Mouse (Mus musculus) monocyte, adult 5-6 weeks (primary cell): ENCODE measurements at regions not wholly inside any gene's neighbourhood (a gene's known extent, or its start where the extent isn't known, plus 50 kb on each side); places are given as distances from the start of the nearest gene placed in this dataset.

ENCODE experiments used
- ATAC-seq: fragments of 153-309, 156-312 bp; replicated peaks from 2 replicates; pipeline ENCODE4 v1.8.0; 2017; ENCODE audit warnings: mild to moderate bottlenecking; ENCODE audit not compliant: low TSS enrichment, insufficient number of reproducible peaks, severe bottlenecking, poor library complexity, low FRiP score

DNA sequence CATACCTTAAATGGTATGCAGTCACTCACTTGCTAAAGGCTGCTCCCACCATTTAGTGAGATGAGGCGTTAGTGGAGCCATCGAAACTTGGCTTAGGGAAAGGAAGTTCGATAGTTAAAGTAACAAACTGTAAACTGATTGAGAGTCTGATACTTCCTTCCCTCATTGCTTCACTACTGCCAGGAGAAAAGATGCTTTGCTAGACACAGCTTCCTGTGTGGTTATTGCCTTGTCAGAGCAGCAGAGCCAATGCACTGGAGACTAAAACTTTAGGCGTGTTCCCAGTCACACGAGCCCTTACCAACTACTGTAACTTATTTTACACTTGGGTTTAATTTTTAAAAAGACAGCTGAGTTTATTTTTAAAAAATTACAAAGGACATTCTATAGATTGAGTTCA, 1324.8 kb upstream of the Sel1l start:
- ATAC-seq: no peak

GRCm38 (mm10) chr12:93160252-93160651, 1311.3 kb upstream of the Sel1l start:
- no peak for ATAC-seq

DNA sequence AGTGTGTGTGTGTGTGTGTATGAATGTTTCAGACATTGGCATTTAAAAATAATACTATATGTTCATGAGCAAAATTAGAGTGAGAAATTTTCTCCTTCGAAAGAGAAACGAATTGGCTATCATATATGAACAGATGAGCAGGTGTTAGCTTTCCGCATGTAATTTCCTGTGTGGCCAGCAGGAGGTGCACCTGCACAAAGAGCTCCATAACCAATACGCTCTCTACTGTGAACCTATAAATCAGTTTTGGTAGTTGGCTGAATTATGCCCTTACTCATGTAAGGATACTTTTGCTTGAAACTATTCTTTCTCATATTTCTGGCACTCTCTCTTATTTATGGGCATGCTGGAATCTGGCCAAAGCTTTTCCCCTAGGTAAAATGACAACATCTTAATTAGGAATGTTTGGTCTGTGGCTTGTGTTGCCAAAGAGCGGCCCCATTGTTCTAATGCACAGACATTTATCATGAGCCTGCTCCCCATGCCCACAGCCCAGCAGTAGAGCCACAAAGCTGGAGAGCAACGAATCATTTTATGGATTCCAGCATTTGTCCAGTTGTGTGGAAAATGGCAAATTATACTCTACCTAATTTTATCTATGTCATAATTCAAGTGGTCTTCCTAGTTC, 1303.8 kb upstream of the Sel1l start:
- ATAC-seq: no peak

- no peak for ATAC-seq
Observed at GRCm38 (mm10) chr12:93151530-93151929, 1302.6 kb upstream of the Sel1l start.

- ATAC-seq: no peak
Observed at GRCm38 (mm10) chr12:93142265-93142664, 1293.3 kb upstream of the Sel1l start.

DNA sequence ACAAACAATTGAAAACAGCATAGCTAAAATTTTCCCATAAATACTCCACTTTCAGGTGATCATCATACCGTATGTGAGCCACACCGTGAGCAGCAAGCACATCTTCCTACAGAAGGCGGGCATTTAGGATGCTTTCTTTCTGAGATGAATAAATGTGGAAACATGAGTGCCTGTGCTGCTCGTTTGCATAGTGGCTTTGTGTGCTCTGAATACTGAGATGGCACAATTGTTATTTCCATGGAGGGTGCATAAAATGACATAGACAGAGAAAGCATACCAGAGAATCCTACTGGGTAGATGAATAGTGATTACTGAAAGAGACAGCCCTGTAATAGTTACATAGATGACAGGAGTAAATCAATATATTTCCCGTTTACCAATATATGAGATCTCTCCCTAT, 1287.4 kb upstream of the Sel1l start:
- no peak for ATAC-seq

DNA sequence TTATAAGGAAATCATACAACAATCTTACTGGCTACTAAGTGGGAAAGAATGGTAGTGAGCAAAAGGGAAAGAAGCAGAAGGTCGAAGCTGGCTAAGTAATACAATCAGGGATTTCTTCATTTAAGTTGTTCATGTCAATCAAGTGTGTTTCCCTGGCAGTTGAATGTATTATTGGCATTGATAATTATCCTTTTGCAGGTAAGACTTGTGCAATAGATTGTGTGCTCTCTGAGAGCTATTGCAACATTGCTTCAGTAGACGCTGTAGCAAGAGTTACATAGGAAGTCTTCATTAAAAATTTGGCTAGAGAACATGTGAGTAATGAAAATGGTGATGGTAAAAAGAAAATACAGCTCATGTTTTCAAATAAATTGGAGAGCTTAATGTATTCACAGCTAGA, 1273.3 kb upstream of the Sel1l start:
- no peak for ATAC-seq

DNA sequence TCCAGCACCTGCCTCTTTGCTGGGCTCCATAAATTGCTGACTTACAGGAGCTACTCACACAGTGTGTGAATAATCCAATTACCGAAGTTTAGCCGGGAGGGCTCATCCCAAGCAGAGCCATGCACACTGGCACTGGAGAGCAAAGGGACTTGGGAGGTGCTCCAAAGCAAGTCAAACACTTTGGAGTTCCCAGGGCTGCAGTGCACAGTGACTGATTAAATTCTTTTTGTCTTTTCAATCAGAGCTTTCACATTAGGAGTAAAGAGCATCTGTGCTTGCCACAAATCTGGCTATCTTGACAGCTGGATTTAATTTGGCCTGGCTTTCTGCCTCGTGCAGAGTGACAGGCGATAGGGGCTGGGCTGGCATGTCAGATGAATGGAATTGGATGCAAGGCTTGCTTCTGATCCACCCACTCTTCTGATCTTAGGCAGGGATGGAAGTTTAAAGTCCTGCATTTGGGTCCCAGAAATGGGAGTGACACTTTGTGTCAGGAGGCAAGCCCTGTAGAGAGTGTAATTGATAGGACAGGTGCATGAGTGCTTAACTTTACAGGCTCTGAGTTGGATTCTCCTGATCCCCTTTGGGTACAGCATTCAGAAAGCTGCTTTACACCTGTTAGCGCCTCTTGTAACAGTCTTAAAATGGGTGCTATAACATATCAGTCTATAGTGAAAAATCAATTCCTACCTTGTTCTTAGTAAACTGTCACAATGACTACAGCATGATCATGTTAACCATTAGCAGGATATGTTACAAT, 1239.3 kb upstream of the Sel1l start:
- no peak for ATAC-seq

GRCm38 (mm10) chr12:93063864-93064263, 1214.9 kb upstream of the Sel1l start:
- ATAC-seq: no peak

DNA sequence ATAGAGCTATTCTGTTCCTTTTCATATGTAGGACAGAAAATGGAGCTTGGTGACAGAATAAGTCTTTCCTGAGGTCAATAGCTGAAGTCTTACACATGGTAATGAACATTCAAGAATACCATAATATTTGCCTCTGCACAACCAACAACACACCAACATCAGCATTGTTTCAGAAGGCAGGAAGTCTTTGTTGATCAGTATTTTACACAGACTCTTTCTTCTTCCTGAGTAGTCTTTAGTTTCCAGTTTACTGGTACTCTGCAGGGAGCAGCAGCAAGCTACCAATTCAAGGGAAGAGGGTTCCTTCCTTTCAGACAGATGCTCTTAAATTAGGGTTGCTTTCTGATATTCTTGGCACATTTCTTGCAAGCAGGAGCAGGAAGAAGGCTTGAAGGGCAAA, 1170.7 kb upstream of the Sel1l start:
- ATAC-seq: no peak

GRCm38 (mm10) chr12:93011583-93011982, 1162.6 kb upstream of the Sel1l start:
- ATAC-seq: no peak

GRCm38 (mm10) chr12:93006844-93007365, 1157.9 kb upstream of the Sel1l start:
- no peak for ATAC-seq

DNA sequence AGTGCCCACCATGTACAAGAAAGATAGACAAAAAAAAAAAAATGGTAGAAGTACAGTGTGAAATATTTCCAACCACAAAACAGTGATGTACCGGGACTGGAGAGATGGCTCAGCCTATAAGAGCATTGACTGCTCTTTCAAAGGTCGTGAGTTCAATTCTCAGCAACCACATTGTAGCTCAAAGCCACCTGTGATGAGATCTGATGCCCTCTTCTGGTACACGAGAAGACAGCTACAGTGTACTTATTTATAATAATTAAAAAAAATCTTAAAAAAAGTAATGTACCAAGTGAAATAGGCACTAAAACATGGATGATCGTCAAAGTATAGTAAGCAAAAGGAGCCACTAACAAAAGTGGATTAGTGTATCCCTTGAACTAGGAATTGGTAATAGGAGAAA, 1154.2 kb upstream of the Sel1l start:
- no peak for ATAC-seq

GRCm38 (mm10) chr12:92975698-92976097, 1126.7 kb upstream of the Sel1l start:
- ATAC-seq: no peak

DNA sequence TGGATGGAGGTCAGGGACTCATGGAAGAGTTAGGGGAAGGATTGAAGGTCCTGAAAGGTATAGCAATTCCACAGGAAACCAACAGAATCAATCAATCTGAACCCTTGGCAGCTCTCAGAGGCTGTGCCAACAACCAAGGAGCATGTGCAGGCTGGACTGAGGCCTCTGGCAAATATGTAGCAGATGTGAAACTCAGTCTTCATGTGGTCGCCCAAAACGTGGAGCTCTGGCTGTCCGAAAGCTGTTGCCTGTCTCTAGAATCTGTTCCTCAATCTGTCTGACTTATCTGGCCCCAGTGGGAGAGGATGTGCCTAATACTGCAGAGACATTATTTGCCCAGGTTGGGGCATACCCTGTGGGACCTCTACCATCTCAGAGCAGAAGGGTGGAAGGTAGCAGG, 1095.4 kb upstream of the Sel1l start:
- no peak for ATAC-seq

- 0 out of 2 replicates have a peak, but pooled peaks have one; percentile 27 for ATAC-seq
Observed at GRCm38 (mm10) chr12:92927591-92927990, 1078.6 kb upstream of the Sel1l start.

GRCm38 (mm10) chr12:92926942-92927341, 1078.0 kb upstream of the Sel1l start:
- no peak for ATAC-seq

- ATAC-seq: no peak
Observed at GRCm38 (mm10) chr12:92919920-92920319, 1071.0 kb upstream of the Sel1l start.

GRCm38 (mm10) chr12:92916267-92916666, 1067.3 kb upstream of the Sel1l start:
- ATAC-seq: no peak

- ATAC-seq: no peak
Observed at GRCm38 (mm10) chr12:92915776-92916175, 1066.8 kb upstream of the Sel1l start.
